Mouse (Mus musculus) lung, embryonic 14.5 days (tissue): ENCODE results near the gene Naa11. TPM values are rescaled to one million over a fixed set of nuclear protein-coding genes. Genes with fewer than 3 reads are reported as not detected.

Experiments
- ATAC-seq: fragments of 200-750 bp; cut with Nextera tagmentation; 2 replicates; pipeline ENCODE4 v1.8.0; 2017; ENCODE audit warnings: mild to moderate bottlenecking, moderate TSS enrichment, moderate library complexity; ENCODE audit not compliant: insufficient read depth
- DNase-seq: peaks from one replicate; pipeline ENCODE4 v3.0.0-alpha.2; 2015
- H3K27ac ChIP-seq: fragments of 300-500 bp; sonication (generic); 2 replicates; pipeline ENCODE4 v1.5.1; 2014; ENCODE audit warnings: low read depth, mild to moderate bottlenecking, moderate library complexity
- H3K27me3 ChIP-seq: fragments of 300-500 bp; sonication (generic); 2 replicates; pipeline ENCODE4 v1.6.1; 2014; ENCODE audit warnings: low read length, control low read depth; ENCODE audit not compliant: insufficient read depth
- H3K36me3 ChIP-seq: fragments of 300-500 bp; sonication (generic); 2 replicates; pipeline ENCODE4 v1.6.1; 2014; ENCODE audit warnings: control low read depth; ENCODE audit not compliant: insufficient read depth
- H3K4me1 ChIP-seq: fragments of 300-500 bp; sonication (generic); 2 replicates; pipeline ENCODE4 v1.6.1; 2014; ENCODE audit warnings: antibody characterized with exemption, control low read depth; ENCODE audit not compliant: insufficient read depth
- H3K4me2 ChIP-seq: fragments of 300-500 bp; sonication (generic); 2 replicates; pipeline ENCODE4 v1.6.1; 2014; ENCODE audit warnings: mild to moderate bottlenecking
- H3K4me3 ChIP-seq: fragments of 300-500 bp; sonication (generic); 2 replicates; pipeline ENCODE4 v1.5.1; 2014; ENCODE audit warnings: low read depth, low read length
- H3K9ac ChIP-seq: fragments of 300-500 bp; sonication (generic); 2 replicates; pipeline ENCODE4 v1.6.1; 2014
- H3K9me3 ChIP-seq: fragments of 300-500 bp; sonication (generic); 2 replicates; pipeline ENCODE4 v1.6.1; 2016; ENCODE audit warnings: low read depth, low read length, control low read depth
- CTCF ChIP-seq: IDR thresholded peaks from 2 replicates; pipeline ENCODE4 v1.5.1; 2016; ENCODE audit warnings: antibody characterized with exemption, low read depth
- WGBS: fragments of 180-500 bp; shearing (Covaris S2); extraction: QIAGEN DNeasy Blood & Tissue Kit; methylation state at CpG from one replicate; pipeline ENCODE4 v1.1.7; 2014; 5-methylcytosine and 5-hydroxymethylcytosine counted together
- polyA plus RNA-seq: library from polyadenylated mRNA; unstranded; fragments of >200 nt; fragmentation: Nextera tagmentation; extraction: Ambion mirVana; gene quantifications from 2 replicates; pipeline ENCODE4 v1.2.1, GENCODE M21; 2014

The Naa11 gene
- polyA plus RNA-seq, 1 experiment from 2014 or later: 0.08 TPM

GRCm38 (mm10) chr5:97364781-97365180 is 27.4 kb downstream of the Naa11 start:
- Histone ChIP-seq H3K9me3 (no peaks in the 10 kb centered on the region), H3K4me2 (no peak overlapping the region), H3K9ac (no peak overlapping the region), H3K27ac (no peak overlapping the region), H3K36me3 (no peaks in the 10 kb centered on the region), H3K4me3 (no peak overlapping the region), H3K27me3 (no peaks in the 10 kb centered on the region), H3K4me1 (no peaks in the 10 kb centered on the region)
- 73% methylated on average over 8 of the region's 8 CpGs for WGBS
- DNase-seq: no peak
- TF ChIP-seq CTCF: no peak
- ATAC-seq: no peak

- H3K4me3 ChIP-seq: no peak overlapping the region
- no peak for TF ChIP-seq CTCF
- H3K9me3 ChIP-seq: no peaks in the 10 kb centered on the region
- no peaks in the 10 kb centered on the region for H3K27me3 ChIP-seq
- no peaks in the 10 kb centered on the region for H3K36me3 ChIP-seq
- no peak overlapping the region for H3K27ac ChIP-seq
- ATAC-seq (no peak), DNase-seq (no peak)
- no peak overlapping the region for H3K9ac ChIP-seq
- H3K4me2 ChIP-seq: no peak overlapping the region
- 48% methylated on average over 8 of the region's 8 CpGs for WGBS
- H3K4me1 ChIP-seq: no peaks in the 10 kb centered on the region
Observed at GRCm38 (mm10) chr5:97364252-97364651, 27.9 kb downstream of the Naa11 start.

- Histone ChIP-seq H3K27ac (no peak overlapping the region), H3K4me2 (no peak overlapping the region), H3K4me1 (no peaks in the 10 kb centered on the region), H3K36me3 (no peaks in the 10 kb centered on the region), H3K4me3 (no peak overlapping the region), H3K27me3 (no peaks in the 10 kb centered on the region), H3K9ac (no peak overlapping the region), H3K9me3 (no peaks in the 10 kb centered on the region)
- 34% methylated on average over 2 of the region's 2 CpGs for WGBS
- DNase-seq (peak; percentile 31), ATAC-seq (no peak)
- TF ChIP-seq CTCF: no peak
Observed at GRCm38 (mm10) chr5:97362539-97362938, 29.6 kb downstream of the Naa11 start.

GRCm38 (mm10) chr5:97359104-97359503 is 33.1 kb downstream of the Naa11 start:
- H3K27me3 ChIP-seq: no peaks in the 10 kb centered on the region
- H3K4me3 ChIP-seq: no peak overlapping the region
- no peak overlapping the region for H3K4me2 ChIP-seq
- no peaks in the 10 kb centered on the region for H3K9me3 ChIP-seq
- H3K36me3 ChIP-seq: no peaks in the 10 kb centered on the region
- WGBS: 59% methylated on average over 4 of the region's 4 CpGs
- DNase-seq: no peak
- no peak overlapping the region for H3K27ac ChIP-seq
- H3K9ac ChIP-seq: no peak overlapping the region
- ATAC-seq: no peak
- TF ChIP-seq CTCF: no peak
- H3K4me1 ChIP-seq: no peaks in the 10 kb centered on the region

- 67% methylated on average over 2 of the region's 2 CpGs for WGBS
- no peak overlapping the region for H3K4me3 ChIP-seq
- no peak for ATAC-seq
Observed at GRCm38 (mm10) chr5:97356135-97356534, 36.0 kb downstream of the Naa11 start.

GRCm38 (mm10) chr5:97355152-97355551 is 37.0 kb downstream of the Naa11 start:
- ATAC-seq (no peak), DNase-seq (no peak)
- Histone ChIP-seq H3K9ac (no peak overlapping the region), H3K27ac (no peak overlapping the region), H3K36me3 (no peaks in the 10 kb centered on the region), H3K4me1 (no peaks in the 10 kb centered on the region), H3K4me2 (no peak overlapping the region), H3K4me3 (no peak overlapping the region), H3K27me3 (no peaks in the 10 kb centered on the region), H3K9me3 (no peaks in the 10 kb centered on the region)
- whole genome bisulfite sequencing: 95% methylated on average over 2 of the region's 2 CpGs
- TF ChIP-seq CTCF: no peak

More at GRCm38 (mm10) chr5:97356135-97356534, 36.0 kb downstream of the Naa11 start:
- H3K9ac ChIP-seq: no peak overlapping the region
- no peak overlapping the region for H3K27ac ChIP-seq
- no peak for TF ChIP-seq CTCF
- no peaks in the 10 kb centered on the region for H3K27me3 ChIP-seq
- no peaks in the 10 kb centered on the region for H3K4me1 ChIP-seq
- no peaks in the 10 kb centered on the region for H3K36me3 ChIP-seq
- no peak for DNase-seq
- no peaks in the 10 kb centered on the region for H3K9me3 ChIP-seq
- H3K4me2 ChIP-seq: no peak overlapping the region

- H3K4me1 ChIP-seq: no peaks in the 10 kb centered on the region
- H3K9ac ChIP-seq: no peak overlapping the region
- no peak for TF ChIP-seq CTCF
- ATAC-seq (peak; percentile 97), DNase-seq (peak; percentile 89)
- H3K27me3 ChIP-seq: no peaks in the 10 kb centered on the region
- H3K36me3 ChIP-seq: no peaks in the 10 kb centered on the region
- 39% methylated on average over 2 of the region's 2 CpGs for WGBS
- no peak overlapping the region for H3K4me2 ChIP-seq
- H3K27ac ChIP-seq: no peak overlapping the region
- no peaks in the 10 kb centered on the region for H3K9me3 ChIP-seq
- H3K4me3 ChIP-seq: no peak overlapping the region
Observed at GRCm38 (mm10) chr5:97348760-97349159, 43.4 kb downstream of the Naa11 start.

- no peaks in the 10 kb centered on the region for H3K27me3 ChIP-seq
- no peak overlapping the region for H3K27ac ChIP-seq
- no peak overlapping the region for H3K4me2 ChIP-seq
- ATAC-seq (peak; percentile 67), DNase-seq (no peak)
- no peak for TF ChIP-seq CTCF
- 35% methylated on average over 8 of the region's 8 CpGs for whole genome bisulfite sequencing
- no peaks in the 10 kb centered on the region for H3K9me3 ChIP-seq
- no peaks in the 10 kb centered on the region for H3K36me3 ChIP-seq
- H3K9ac ChIP-seq: no peak overlapping the region
- no peak overlapping the region for H3K4me3 ChIP-seq
- H3K4me1 ChIP-seq: no peaks in the 10 kb centered on the region
Observed at GRCm38 (mm10) chr5:97348310-97348709, 43.9 kb downstream of the Naa11 start.
